Mouse (Mus musculus) lung, postnatal 10 days (tissue): ENCODE results near the gene Gm11733.

Experiments
- DNase-seq: peaks from one replicate; pipeline ENCODE4 v3.0.0; 2021

Gene Gm11733

DNA sequence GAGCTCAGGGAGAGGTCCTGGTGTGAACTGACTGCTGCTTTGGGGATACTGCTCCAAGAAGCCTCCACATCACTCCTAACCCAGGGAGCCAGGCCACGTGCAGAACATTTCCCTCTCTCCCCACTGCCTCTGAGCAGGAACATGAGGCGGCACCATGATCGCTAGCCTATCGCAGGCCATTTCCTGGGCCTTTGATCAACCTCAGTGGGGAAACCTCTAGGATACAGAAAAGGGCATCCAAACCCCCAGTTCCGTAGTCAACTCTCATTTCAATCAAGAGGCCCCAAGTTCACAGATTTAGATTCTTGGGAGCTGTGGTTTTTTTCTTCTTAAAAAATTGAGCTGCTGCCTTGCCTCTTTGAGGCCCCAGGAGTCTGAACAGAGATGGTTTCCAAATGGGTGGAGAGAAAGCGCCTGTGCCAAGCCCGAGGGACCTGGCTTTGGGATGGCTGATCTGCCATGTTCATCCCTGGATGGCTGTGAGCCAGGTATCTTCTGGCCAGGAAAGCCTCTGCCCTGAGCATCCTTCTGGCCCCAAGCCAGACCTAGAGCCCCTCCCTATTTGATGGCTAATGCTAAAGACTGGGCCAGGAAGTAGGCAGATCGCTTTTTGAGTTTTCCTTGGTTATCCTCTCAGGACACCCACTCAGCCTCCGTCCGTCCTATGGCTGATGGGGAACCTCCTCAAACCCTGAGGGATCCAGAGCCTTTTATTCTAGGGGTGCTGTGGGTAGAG, 5.7 kb upstream of the Gm11733 start:
- DNase-seq, result peak; percentile 28

DNA sequence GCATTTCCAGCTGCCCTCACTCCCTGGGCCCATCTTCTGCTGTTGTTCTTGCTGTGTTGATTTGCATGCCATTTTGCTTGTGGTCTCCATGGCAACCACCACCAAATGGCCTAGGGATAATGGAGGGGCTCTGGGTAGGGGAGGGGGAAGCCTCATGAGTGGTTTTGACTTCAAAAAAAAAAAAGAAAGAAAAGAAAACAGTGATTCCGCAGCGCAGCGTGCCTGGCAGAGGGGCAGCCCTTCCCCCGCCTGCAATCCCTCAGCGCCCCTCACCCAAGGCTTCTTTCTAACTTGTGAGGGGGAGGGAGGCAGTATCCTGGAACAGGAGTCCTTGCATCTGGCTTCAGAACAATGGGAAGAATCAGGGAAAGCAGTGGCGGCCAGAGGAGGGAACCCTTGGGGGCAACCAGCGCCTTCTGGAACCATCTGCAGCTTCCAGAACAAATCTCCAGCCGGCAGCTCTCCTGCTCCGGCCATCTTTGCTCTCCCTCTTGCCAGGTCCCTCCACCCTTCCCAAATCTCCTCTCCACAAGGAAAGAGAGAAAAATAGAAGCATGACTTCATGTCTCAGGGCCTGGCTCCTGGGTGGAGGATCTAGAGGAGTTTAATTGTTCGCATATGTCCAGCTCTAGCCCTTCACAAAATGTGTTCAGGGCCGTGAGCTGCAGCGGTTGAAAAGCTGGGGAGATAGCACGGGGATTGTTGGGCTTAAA, 5.0 kb upstream of the Gm11733 start:
- peak; percentile 30 for DNase-seq

DNA sequence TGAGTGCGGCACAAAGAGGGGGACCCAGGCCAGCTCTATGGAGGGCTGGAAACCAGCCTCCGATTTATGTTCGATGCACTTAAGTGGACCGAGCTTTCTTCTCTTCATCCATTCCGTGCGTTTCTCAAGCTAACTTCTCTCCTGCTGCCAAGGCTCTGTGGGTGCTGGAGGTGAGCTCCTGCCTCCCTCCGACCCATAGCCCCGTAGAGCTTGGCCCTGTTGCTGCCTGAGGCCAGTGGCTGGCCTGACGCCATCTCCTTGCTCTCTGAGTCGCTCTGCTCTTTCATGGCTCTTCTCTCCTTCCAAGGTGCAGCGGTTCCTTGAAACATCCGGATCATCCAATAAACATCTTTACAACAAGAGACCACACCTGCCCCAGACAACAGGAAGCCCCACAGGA, 4.4 kb upstream of the Gm11733 start:
- DNase-seq, result no peak

DNA sequence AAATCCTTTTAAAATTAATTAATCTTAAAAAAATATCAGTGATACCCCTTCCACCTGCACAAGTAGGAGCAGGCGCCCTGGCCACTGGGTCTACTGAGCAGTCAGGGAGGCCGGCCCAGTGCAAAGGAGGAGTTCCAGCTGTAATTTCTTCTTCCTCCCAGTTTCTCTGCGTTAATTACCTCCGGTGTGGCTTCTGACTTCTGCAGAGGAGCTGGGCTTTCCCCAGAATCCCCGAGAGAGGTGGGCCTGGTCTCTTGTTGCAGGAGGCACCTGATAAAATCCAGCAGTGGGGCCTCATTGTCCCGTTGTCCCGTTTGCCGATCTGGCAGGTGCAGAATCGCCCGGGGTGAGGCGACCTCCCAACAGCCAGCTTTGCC, 1.9 kb upstream of the Gm11733 start:
- no peak for DNase-seq

DNA sequence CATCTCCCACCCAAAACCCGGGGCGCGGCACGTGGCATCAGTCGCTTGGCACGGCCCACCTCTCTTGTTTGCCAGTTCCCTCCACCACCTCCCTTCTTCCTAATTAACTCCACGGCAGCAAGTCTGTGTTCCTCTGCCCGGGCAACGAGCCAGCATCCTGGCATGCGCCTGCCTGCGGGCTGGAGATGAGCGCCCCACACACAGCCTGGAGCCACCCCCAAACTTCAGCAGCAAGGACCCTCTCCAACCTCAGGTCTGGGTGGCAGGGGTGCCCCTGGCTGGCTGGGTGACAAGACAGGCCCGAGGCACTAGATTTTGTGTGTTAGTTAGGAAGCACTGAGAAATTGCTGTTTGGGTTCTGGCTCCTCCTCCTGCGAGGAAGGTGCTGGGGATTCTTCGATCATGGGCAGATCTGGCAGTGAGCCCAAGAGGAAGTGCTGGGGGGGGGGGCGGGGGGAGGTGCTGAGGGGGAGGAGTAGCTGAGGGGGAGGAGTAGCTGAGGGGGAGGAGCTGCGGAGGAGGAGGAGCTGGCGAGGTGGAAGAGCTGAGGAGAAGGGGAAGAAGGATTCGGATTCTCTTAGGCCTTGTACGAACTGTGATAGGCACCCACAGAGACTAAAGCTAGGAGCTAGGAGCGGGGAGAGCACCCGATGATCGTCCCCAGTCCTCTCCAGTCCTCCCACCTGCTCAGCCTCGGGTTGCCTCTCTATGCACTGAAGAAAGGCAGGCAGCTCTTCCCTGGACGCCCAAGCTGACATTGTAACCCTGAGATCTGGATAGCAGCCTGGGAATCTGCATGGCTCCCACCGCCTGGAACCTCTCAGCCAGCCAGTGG, 1.3 kb upstream of the Gm11733 start:
- DNase-seq, result peak; percentile 83

DNA sequence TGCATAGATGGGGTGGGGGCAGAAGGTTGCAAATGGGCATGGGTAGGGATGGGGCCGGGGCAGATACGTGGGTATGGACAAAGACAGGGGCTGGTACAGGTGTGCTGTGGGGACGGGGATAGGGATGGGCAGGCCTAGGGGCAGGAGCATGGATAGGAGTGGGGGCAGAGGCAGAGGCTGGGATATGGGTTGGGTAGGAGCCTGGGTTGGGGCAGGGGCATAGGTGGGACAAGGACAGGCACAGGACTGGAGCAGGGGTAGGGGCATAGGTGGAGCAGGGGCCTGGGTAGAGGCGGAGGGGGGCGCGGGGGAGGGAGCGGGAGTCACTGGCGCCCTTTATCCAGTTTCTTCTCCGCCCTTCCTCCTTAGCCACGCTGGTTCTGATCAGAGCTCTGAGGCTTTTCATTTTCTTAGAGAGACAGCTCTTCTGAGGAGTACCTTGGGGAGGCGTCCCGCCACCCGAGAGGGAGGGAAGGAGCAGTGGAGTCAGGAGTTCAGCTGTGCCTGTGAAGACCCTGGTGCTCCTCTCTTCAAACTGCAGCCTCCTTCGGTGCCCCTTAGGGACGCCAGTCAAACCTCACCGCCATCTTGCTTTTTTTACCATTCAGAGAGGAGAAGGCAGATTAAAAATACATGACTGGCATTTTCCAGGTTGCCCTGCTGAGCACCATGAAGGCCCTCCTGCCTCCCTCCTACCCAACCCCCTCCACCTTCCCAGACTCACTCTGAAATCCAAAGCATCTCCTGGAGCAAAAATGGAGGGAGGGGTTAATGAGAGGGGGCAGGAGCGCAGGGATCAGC, 7.4 kb downstream of the Gm11733 start:
- no peak for DNase-seq

DNA sequence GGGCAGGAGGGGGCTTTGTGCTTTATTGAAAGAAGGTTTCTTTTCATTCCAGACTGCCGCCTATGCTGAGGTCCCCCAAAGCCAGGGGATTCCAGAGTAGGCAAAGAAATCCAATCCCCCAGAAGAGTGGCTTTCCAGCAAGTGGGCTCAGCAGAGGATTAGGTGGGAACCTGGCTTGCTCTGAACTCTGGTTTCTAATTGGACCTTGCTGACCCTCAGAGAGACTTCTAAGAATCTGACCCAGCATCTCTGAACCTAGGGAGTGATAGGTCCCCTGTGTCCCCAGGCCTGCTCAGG, 8.0 kb downstream of the Gm11733 start:
- DNase-seq, result no peak

DNA sequence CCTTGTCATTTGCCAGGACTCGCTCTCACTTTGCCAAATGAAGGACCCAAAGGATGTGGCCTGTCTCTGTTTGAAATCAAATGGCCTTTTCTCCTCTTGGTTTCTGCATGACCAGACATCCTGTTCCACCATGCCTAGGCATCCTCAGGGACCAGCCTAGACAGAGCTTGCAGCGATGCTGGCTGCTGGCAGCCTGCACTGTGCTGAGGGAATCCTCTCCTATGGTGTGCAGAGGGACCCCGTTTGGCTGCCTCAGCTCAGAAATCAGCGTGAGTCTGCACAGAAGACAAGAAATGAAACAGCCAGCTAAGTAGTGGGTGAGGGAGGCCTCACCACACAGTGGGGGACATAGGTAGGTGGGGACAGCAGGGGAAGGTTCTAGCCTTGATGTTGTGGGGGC, 12.6 kb downstream of the Gm11733 start:
- DNase-seq, result no peak

DNA sequence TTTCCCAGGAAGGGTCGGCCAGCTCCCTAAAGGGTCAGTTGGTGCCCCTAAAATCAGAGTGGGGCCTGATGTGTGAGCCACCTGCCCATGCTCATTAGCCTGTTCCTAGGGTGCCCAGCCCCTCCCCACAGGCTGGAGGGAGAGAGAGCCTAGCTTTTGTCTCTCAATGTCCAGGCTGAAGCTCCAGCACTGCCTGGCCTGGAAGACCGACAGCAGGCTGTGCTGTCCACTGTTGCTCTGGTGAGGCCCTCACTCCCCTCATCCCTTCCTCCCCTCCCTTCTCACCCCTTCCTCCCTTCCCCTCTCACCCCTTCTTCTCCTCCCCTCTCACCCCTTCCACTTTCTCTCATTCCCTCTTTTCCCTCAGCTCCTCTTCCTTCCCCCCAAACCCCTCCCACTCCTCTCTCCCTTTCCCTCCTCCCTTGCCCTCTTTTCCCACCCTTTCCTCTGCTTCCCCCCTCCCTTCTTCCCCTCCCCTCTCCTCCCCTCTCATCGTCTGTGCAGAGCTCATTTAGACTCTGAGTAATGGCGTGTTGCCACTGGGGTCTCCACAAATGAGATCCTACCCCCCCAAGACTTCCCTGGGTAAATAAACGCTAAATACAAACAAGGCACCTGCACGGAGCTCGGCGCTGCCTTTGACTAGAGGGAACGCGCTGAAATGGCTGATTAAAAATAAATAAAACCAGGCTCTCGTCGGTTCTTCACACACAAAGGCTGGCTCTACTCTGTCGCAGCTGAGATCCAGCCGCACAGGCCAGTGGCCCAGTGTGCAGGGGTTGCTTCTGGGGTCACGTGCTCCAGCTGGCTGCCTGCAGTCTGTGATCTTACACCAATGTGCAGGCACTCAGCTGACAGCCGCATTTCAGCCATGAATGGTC, 13.3 kb downstream of the Gm11733 start:
- DNase-seq, result peak; percentile 82

DNA sequence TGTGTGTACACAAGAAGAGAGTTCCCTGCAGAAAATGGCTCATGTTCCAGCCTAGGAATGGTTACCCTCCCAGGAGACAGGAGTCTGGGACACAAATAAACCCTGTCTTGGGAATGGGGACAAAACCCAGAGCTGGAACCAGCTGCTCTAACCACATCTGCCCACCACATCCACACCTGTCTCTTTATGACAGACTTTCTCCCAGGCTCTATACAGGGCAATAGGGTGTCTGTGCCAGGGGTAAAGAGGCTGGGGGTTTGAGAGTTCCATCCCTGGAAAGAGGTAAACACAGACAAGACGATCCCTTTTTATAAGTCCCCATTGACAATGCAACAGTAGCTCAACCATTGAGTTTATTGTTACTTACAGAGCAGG, 14.0 kb downstream of the Gm11733 start:
- DNase-seq, result no peak

DNA sequence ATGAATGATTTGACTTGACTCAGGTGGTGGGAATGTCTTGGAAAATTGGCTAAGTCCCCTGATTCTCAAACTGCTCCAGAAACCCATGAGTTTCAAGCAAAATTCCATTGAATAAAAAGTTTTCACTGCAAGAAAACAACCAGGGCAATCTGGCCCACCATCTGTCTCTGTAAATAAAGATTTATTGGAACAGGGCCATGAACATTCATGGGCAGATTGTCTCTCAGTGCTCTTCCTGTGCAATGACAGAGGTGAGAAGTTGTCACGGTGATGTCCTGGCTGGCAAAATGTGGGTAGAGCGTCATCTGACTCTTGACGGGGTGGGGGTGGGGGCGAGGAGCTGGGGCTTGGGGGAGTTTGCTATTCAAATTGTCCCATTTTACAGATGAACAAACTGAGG, 24.8 kb downstream of the Gm11733 start:
- no peak for DNase-seq

DNA sequence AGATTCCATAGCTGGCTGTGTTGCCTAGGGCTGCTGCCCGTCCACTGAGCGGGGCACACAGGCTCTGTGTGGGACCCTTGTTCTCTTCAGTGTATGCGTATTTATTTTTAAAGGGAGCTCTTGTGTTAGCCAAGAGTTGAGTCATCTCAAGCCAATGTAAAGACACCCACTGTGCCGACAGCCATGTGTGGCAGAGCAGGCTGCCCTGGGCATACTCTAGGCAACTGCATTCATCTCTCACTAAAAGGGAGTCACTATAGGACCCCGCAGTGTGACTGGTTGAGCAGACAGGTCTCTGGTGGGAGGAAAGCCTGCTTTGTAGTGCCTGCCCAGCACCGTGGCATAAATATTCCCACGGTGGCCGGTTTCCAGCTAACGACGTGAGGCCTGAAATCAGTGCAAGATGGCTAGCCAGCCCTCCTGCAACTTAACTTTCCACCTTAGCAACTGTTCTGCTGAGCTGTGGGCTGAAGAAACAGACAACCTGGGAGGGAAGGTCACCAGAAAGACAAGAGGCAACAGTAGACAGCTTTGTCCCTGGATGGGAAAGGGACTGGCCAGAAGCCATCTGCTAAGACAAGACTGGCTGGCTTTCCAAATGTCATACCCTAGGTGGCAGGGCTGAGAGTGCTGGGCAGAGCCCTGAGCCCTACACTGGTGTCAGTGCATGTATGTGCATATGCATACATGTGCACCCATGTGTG, 31.7 kb downstream of the Gm11733 start:
- no peak for DNase-seq

DNA sequence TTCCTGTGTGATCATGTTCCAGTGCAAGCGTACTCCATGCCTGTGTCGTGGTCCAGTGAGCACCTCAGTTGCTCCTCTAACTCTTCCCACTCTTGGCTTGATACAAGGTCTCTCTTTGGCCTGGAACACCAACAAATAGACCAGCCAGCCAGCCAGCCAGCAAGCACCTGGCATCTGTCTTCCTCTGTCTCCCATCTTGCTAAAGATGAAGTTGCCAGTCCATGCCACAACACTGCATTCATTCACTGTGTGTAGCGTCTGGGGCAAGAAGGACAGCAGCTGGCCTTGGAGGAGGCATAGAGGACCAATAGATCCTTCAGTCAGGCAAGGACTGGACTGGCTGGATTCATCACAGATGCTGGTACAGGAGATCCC, 32.2 kb downstream of the Gm11733 start:
- DNase-seq, result no peak

DNA sequence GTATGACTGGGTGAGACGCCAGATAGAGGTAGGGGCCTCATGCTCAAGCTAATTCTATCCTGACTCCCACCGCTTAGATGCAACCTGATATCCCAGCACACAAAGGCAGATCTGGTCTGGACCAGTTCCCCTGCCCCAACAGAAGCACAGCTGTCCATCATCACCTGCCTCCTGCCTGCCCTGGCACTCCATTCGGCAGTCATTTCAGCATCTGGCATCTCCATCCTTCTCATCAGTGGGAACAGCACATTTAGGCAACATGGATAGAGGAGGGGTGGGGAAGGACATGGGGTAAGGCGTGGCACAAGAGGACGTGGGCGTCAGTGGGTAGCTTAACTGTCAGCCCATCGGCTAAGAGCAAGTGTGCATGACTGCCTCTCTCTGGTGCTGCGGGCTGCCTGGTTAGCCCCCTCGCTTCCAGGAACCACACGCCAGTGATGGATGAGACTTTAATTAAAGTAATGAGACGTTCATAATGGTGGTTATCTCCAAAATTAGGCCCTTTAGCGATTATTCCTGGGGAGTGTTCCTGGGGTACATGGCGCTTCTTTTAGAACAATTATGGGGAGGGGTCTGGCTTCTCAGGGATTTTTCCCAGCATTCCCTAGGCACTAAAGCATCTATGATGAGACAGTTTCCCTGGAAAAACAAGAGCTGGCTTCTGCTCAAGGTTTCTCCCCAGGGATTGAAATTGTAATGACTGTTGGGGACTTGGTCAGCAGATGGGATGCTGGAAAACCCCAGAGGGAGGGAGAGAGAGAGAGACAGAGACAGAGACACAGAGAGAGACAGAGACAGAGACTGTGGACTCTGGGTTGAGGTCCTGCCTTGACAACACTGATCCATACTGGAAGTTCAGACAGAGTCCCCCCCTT, 38.0 kb downstream of the Gm11733 start:
- DNase-seq, result peak; percentile 27

DNA sequence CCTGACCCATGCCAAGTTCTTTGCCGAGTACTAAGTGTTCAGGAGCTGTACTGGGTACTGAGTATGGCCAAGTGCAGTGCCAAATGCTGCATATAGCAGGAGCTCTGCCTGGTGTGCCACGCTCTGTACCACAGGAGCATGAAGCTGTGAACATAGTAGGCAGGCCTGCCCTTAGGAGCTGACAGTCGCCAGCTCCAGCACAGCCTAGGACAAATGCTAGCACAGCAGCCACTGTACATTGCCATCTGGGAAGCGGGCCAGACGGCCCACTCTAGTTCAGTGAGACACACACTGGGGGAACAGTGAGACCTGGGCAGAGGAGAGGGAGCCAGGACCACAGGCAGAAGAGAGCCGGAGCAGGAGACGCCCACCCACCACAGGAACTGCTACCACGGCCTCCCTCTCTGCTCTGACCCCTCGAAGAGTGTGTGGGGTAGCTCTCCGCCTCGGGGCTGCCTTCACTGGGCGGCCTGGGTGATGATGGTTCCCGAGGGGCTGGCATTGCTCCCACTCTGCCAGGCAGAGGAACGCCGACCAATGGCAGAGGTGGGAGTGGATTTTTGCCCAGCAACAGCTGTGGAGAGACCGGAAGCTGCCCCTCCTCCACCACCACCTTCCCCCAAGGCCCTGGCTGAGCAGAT, 38.8 kb downstream of the Gm11733 start:
- DNase-seq, result peak; percentile 89

DNA sequence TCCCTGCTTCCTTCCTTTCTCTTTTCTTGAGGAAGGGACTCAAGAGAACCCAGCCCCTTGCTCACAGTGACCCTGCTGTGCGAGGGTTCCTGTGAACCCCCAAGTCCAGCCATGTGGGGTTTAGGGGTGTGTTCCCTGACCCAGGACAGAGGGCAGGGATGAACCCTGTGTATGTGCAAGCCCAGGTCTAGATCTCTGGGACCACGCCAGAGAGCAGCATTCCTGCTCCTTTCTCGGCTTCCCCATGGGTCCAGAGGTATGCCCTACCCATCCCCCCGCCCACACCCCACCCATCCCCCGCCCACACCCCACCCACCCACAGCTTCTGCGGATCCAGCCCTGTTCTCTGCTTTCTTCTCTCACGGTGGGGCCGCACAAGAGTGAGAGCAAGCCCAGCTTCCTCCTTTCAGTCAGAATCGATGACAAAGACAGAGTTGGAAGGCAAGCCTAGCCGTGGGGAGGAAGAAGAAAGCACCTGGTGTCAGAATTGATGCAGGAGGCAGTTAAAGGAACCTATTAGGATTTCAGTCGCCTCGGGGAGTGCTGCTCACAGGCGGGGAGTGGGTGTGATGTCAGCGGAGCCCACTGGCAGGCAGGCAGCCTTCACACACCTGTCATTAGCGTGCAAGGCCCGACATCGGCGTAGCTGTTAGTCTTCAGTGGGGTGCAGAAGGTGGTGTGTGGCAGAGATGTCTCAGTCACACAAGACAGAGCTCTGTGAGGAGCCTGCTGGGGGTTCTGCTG, 41.6 kb downstream of the Gm11733 start:
- no peak for DNase-seq

DNA sequence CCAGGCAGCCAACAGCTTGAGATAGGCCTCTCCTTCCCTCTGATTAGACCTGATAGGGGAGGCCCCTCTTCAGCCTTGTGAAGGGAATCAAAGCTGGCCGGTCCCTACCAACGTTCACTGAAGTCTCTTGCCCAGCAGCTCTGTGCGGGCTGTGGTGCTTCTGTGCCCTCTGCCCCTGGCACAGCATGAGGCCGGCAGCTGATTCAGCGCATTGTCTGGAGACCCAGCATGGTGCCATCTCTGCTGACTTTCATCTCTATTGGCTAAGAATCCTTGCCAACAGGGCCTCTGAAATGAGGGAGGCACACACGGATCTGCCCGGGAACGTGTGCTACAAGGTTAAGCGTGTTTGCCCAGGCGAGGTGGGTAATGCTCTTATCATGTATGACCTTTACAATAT, 48.2 kb downstream of the Gm11733 start:
- DNase-seq, result no peak

DNA sequence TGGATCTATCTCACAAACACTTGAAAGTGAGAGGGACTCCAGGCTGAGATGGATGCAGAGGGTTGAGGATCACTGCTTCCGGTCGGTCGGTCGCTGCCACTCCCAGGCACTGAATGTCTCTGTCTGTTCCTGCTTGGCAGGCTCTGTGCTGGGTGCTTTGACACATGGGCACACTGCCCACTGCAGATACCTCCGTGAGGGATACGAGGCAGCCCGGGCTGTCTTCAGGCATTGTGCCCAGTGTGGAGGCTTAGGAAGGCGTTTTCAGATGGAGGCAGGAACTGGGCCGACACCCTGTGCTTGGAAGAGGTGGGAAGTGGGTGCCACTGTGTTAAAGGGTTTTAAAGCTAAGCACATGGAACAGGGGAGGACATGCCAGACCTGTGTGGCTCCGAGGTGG, 50.7 kb downstream of the Gm11733 start:
- peak; percentile 87 for DNase-seq
